Mouse (Mus musculus): ENCODE results near the gene Pef1. TPM values are rescaled to one million over a fixed set of nuclear protein-coding genes. Genes with fewer than 3 reads are reported as not detected.
A peak's percentile ranks its signal among the peaks of the same experiment; 100 is the strongest.

Pef1 gene
- polyA plus RNA-seq, 1 experiment from 2014 or later = 41.3 TPM

GRCm38 (mm10) chr4:130123020-130123419, 20.7 kb downstream of the Pef1 start:
- ATAC-seq (ENCODE audit: low read depth) = no peak
- 87% methylated on average over 5 of the region's 5 CpGs for WGBS (ENCODE audit: insufficient replicate concordance)
- Histone ChIP-seq H3K9ac (no peak overlapping the region), H3K36me3 (peaks cover 70% of the 10 kb centered on the region), H3K4me1 (replicated peaks) (peaks cover 5% of the 10 kb centered on the region), H3K4me3 (replicated peaks) (no peak overlapping the region), H3K4me2 (no peak overlapping the region), H3K27ac (no peak overlapping the region), H3K27me3 (no peaks in the 10 kb centered on the region), H3K9me3 (replicated peaks) (no peaks in the 10 kb centered on the region)
- no peak for DNase-seq

DNA sequence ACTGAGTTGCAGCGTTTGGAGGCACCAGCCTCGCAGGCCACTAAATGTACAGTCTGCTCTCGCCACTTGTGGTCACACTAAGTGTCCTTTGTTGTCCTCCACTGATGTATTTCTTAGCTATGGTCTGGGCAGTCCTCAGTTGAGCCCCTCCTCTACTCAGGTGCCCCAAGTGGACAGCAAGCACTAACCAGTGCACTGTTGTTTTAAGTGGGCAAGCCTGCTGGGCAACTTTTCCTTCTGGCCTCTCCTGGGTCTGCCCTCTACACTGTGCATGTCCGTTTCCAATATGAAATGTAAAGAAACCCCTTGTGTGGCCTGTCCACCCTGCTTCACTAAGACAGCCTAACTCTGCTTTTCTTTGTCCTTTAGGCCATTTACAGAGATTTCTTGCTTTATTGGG, 21.8 kb downstream of the Pef1 start:
- no peaks in the 10 kb centered on the region for H3K9me3 ChIP-seq (replicated peaks)
- DNase-seq = no peak
- WGBS (ENCODE audit: insufficient replicate concordance) = 77% methylated on average over 4 of the region's 4 CpGs
- H3K4me3 ChIP-seq (replicated peaks) = no peak overlapping the region
- peaks cover 72% of the 10 kb centered on the region for H3K36me3 ChIP-seq
- H3K4me1 ChIP-seq (replicated peaks) = peaks cover 16% of the 10 kb centered on the region
- H3K9ac ChIP-seq = no peak overlapping the region
- no peak overlapping the region for H3K4me2 ChIP-seq
- no peak for ATAC-seq (ENCODE audit: low read depth)
- no peak overlapping the region for H3K27ac ChIP-seq
- no peaks in the 10 kb centered on the region for H3K27me3 ChIP-seq

DNA sequence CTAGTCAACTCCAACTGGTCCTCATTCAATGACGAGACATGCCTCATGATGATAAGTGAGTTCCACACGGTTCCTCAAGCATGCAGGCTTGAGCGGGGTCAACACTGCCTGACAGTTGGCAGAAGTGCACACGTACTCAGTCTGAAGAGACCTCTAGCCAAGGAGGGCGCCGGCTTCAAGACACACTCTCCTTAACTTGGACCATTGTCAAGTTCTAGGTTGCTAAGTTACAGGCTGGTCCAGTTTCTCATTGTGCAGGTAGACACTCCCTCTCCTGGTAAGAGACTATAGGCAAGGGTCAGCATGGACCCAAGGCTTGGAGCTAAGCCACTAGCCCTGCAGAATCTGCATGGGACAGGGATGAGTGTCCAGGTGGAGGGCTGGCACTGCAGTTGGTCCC, 22.8 kb downstream of the Pef1 start:
- 90% methylated on average over 6 of the region's 6 CpGs for WGBS (ENCODE audit: insufficient replicate concordance)
- Histone ChIP-seq H3K4me1 (replicated peaks) (peaks cover 16% of the 10 kb centered on the region), H3K27ac (no peak overlapping the region), H3K36me3 (peaks cover 72% of the 10 kb centered on the region), H3K4me3 (replicated peaks) (no peak overlapping the region), H3K27me3 (no peaks in the 10 kb centered on the region), H3K9me3 (replicated peaks) (no peaks in the 10 kb centered on the region), H3K9ac (no peak overlapping the region), H3K4me2 (no peak overlapping the region)
- ATAC-seq (ENCODE audit: low read depth) (no peak), DNase-seq (no peak)

- Histone ChIP-seq H3K36me3 (peaks cover 72% of the 10 kb centered on the region), H3K4me1 (replicated peaks) (peaks cover 13% of the 10 kb centered on the region), H3K4me3 (replicated peaks) (no peak overlapping the region), H3K27ac (no peak overlapping the region), H3K9ac (no peak overlapping the region), H3K27me3 (no peaks in the 10 kb centered on the region), H3K4me2 (no peak overlapping the region), H3K9me3 (replicated peaks) (no peaks in the 10 kb centered on the region)
- 80% methylated on average over 5 of the region's 5 CpGs for WGBS (ENCODE audit: insufficient replicate concordance)
- ATAC-seq (ENCODE audit: low read depth) (no peak), DNase-seq (no peak)
These were observed 23.6 kb downstream of the Pef1 start for GRCm38 (mm10) chr4:130125935-130126334.

DNA sequence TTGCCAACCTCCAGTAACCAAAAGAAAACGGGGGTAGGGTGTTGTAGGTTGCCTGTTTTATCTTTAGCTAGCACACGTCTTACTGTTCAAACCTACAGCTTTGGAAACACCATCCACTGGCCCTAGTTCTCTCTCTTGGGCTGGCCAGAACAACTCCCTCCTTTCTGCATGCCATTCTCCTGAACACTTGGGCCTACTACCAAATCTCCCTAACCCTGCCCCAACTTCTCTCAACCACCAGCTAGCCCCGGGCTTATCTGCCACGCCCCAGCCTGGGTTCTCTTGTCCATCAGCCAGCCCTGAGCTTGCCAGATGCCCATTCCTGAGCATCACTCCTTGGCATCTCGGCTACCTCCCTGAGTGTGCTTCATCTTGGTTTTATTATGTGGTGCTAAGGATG, 26.5 kb downstream of the Pef1 start:
- peak; percentile 13 for DNase-seq
- Histone ChIP-seq H3K4me3 (replicated peaks) (no peak overlapping the region), H3K4me1 (replicated peaks) (peaks cover 13% of the 10 kb centered on the region), H3K36me3 (peaks cover 42% of the 10 kb centered on the region), H3K4me2 (no peak overlapping the region), H3K9ac (no peak overlapping the region), H3K27me3 (no peaks in the 10 kb centered on the region), H3K27ac (no peak overlapping the region), H3K9me3 (replicated peaks) (no peaks in the 10 kb centered on the region)
- WGBS (ENCODE audit: insufficient replicate concordance) = 37% methylated on average over 5 of the region's 5 CpGs
- peak; percentile 21; the same call in 1 of the 2 replicates for ATAC-seq (ENCODE audit: low read depth)

DNA sequence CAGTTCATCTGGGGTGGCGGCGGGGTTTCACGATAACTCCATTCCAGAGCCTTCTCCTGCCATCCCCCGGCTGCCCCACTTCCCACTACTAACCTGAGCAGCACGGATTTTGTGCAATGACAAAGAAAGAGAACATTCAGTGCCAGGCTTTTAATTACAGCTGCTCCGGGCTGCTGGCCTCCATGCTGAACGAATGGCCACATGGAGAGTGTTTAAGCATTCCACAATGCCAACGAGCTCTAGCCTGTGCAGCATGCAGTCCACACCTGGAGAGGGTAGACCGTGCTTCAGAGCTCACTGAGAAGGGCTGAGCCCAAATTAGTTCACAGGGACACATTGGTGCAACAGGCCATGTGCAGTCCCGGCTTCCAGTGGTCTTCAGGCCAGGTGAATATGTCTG, 27.7 kb downstream of the Pef1 start:
- H3K27ac ChIP-seq = no peak overlapping the region
- no peak overlapping the region for H3K4me2 ChIP-seq
- 77% methylated on average over 10 of the region's 10 CpGs for WGBS (ENCODE audit: insufficient replicate concordance)

GRCm38 (mm10) chr4:130130641-130131350, 28.4 kb downstream of the Pef1 start:
- Histone ChIP-seq H3K9me3 (replicated peaks) (no peaks in the 10 kb centered on the region), H3K4me2 (no peak overlapping the region), H3K36me3 (peaks cover 23% of the 10 kb centered on the region), H3K27me3 (peaks cover 9% of the 10 kb centered on the region; the same call in 1 of the 2 replicates), H3K4me1 (replicated peaks) (peaks cover 13% of the 10 kb centered on the region), H3K4me3 (replicated peaks) (no peak overlapping the region), H3K9ac (no peak overlapping the region), H3K27ac (no peak overlapping the region)
- WGBS (ENCODE audit: insufficient replicate concordance) = 55% methylated on average over 13 of the region's 13 CpGs
- ATAC-seq (ENCODE audit: low read depth) (no peak), DNase-seq (no peak)

More for the DNA sequence above, 27.7 kb downstream of the Pef1 start:
- ATAC-seq (ENCODE audit: low read depth) (no peak), DNase-seq (no peak)
- no peak overlapping the region for H3K4me3 ChIP-seq (replicated peaks)
- H3K9me3 ChIP-seq (replicated peaks) = no peaks in the 10 kb centered on the region
- H3K36me3 ChIP-seq = peaks cover 30% of the 10 kb centered on the region
- H3K9ac ChIP-seq = no peak overlapping the region
- H3K27me3 ChIP-seq = peaks cover 2% of the 10 kb centered on the region; the same call in 1 of the 2 replicates
- H3K4me1 ChIP-seq (replicated peaks) = peaks cover 13% of the 10 kb centered on the region

DNA sequence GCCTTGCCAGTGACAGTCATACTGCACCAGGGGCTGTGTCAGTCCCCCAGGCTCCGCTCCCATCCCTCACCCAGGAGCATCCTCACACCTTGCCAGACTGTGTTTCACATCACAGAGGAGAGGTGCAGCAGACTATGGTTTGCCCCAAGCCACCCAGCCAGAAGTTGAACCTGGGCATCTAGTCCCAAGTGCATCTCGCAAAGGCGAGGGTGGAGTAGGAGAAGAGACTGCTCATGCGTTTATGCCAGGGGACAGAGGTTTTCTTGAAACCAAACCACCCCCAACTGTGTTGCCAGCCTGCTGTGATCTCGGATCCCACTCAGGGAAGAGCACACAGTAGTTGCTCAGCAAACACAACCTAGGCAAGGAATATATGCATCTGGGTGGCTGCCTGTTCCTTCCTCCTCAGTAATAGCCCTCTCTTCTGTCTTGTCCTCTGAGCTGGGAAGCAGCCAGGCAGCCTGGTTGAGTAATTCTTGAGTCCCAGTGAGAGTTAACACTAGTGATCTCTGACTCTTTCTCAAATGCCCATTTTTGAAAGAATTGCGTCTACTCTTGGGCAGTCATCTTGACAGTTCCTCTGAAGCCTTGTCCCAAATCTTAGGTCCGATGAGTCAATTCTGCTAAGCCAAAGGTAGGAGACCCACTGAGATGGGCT, 29.2 kb downstream of the Pef1 start:
- peaks cover 13% of the 10 kb centered on the region for H3K4me1 ChIP-seq (replicated peaks)
- no peak overlapping the region for H3K27ac ChIP-seq
- no peak overlapping the region for H3K4me2 ChIP-seq
- H3K9ac ChIP-seq = no peak overlapping the region
- DNase-seq (no peak), ATAC-seq (ENCODE audit: low read depth) (no peak)
- WGBS (ENCODE audit: insufficient replicate concordance) = 62% methylated on average over 7 of the region's 7 CpGs
- H3K27me3 ChIP-seq = peaks cover 15% of the 10 kb centered on the region
- no peak overlapping the region for H3K4me3 ChIP-seq (replicated peaks)
- H3K36me3 ChIP-seq = peaks cover 16% of the 10 kb centered on the region
- H3K9me3 ChIP-seq (replicated peaks) = no peaks in the 10 kb centered on the region

- ATAC-seq (ENCODE audit: low read depth) = no peak
- no peak overlapping the region for H3K27ac ChIP-seq
- WGBS (ENCODE audit: insufficient replicate concordance) = 49% methylated on average over 6 of the region's 6 CpGs
These were observed 31.0 kb downstream of the Pef1 start for GRCm38 (mm10) chr4:130133399-130133798.

DNA sequence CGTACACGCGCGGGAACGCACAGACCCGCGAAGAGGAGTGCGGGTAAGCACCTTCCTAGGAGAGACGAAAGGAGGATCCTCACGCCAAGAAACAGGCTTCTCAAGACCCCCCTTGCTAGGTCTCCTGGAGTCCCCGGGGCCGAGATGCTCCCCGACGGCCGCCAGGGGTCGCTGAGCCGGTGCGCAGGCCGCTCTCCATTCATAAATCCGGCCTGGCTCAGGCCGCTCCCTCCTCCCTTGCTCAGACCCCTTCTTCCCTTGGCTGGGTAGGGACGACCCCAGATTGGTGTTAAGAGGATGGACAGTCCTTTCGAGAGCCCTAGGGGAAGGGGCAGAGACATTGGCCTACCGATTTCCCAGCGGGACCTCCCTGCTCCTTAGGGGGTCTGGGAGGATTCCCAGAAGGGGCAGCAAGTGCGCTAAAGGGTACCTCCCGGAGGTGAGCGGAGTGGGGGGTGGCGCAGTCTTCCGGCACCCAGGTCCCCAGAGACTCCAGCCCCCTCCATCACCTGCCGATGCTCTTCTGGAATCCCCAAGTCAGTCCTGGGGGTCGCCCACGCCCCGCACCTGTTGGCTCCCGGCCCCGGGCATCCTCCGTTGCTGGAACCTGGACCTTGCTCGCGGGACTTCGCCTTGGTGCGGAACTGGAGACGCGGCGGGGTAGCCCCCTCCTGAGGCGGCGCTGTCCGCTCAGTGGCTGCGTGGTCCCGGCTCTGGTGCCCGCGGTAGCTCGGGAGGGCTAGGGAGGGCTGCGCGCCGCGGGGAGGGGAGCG, 36.3 kb downstream of the Pef1 start:
- 0 out of 2 replicates have a peak, but pooled peaks cover 9% of the 10 kb centered on the region for H3K4me1 ChIP-seq (replicated peaks)
- H3K9ac ChIP-seq = no peak overlapping the region
- H3K36me3 ChIP-seq = no peaks in the 10 kb centered on the region
- no peaks in the 10 kb centered on the region for H3K9me3 ChIP-seq (replicated peaks)
- ATAC-seq (ENCODE audit: low read depth) (no peak), DNase-seq (peak; percentile 31)
- H3K4me3 ChIP-seq (replicated peaks) = 0 out of 2 replicates have a peak overlapping the region, but pooled peaks have one; percentile 8
- H3K27ac ChIP-seq = no peak overlapping the region
- peak overlapping the region; percentile 36 for H3K4me2 ChIP-seq
- peaks cover 79% of the 10 kb centered on the region for H3K27me3 ChIP-seq
- 2% methylated on average over 56 of the region's 57 CpGs for WGBS (ENCODE audit: insufficient replicate concordance)

More at GRCm38 (mm10) chr4:130133399-130133798, 31.0 kb downstream of the Pef1 start:
- Histone ChIP-seq H3K36me3 (no peaks in the 10 kb centered on the region), H3K4me1 (replicated peaks) (peaks cover 8% of the 10 kb centered on the region), H3K27me3 (peaks cover 33% of the 10 kb centered on the region), H3K4me2 (no peak overlapping the region), H3K9me3 (replicated peaks) (no peaks in the 10 kb centered on the region), H3K4me3 (replicated peaks) (no peak overlapping the region), H3K9ac (no peak overlapping the region)
- DNase-seq = no peak

GRCm38 (mm10) chr4:130139214-130139492, 36.8 kb downstream of the Pef1 start, which contains the start of gene Hcrtr1:
TSS of gene Hcrtr1 (minus strand) at chr4:130139359.
- H3K9me3 ChIP-seq (replicated peaks) = no peaks in the 10 kb centered on the region
- 3% methylated on average over 13 of the region's 15 CpGs for WGBS (ENCODE audit: insufficient replicate concordance)
- H3K4me2 ChIP-seq = peak within 1 kb of the TSS; percentile 36

More at GRCm38 (mm10) chr4:130139214-130139492, 36.8 kb downstream of the Pef1 start, which contains the start of gene Hcrtr1:
- DNase-seq (no peak), ATAC-seq (ENCODE audit: low read depth) (no peak)
- Histone ChIP-seq H3K4me3 (replicated peaks) (0 out of 2 replicates have a peak within 1 kb of the TSS, but pooled peaks have one; percentile 8), H3K27ac (no peak within 1 kb of the TSS), H3K36me3 (no peaks in the 10 kb centered on the region), H3K27me3 (peaks cover 81% of the 10 kb centered on the region), H3K4me1 (replicated peaks) (0 out of 2 replicates have a peak, but pooled peaks cover 9% of the 10 kb centered on the region), H3K9ac (no peak within 1 kb of the TSS)
